In the genomic region with DNA sequence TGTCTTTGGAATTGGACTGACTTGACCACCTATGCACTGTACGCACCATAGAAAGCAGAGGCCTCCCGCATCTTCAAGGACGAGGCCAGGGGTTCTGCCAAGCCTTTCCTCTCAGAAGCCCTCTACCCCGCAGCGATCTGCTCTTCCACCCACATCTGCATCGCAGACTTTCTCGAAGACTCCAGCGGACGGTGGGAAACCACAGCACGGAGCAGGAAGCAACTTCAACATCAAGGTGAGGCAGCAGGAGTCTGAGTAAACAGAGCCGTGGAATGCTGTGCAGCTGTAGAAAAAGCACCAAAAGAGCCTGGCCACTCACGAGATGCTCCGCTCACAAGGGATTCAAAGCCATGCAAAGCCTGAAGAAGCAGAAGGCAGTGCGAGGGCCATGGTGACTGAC, we compare ENCODE assay signal across 18 mouse cellular contexts. TPM values are rescaled to one million over a fixed set of nuclear protein-coding genes. Genes with fewer than 3 reads are reported as not detected.
A peak's percentile ranks its signal among the peaks of the same experiment; 100 is the strongest.
DNase-seq lines count a peak whose midpoint lies in the region; ATAC-seq and TF ChIP-seq lines count a peak whose summit lies in the region.
"Had no signal": no experiment of that assay in that cellular context is flagged by ENCODE, and none has a peak within 500 bp of the region (broad histone marks: within the 10 kb centered on the region; RNA-seq: fewer than 3 reads in every experiment).

No protein-coding gene starts in this region.

- no peak for TF ChIP-seq POLR2A in brain, embryonic 14.5 days (IDR thresholded peaks at IDR 0.05; ENCODE audit: borderline replicate concordance, extremely low read depth, insufficient read depth, insufficient read length, poor library complexity, severe bottlenecking)
- no peak for TF ChIP-seq POLR2A in cerebellum, adult 2 months (IDR thresholded peaks at IDR 0.05; ENCODE audit: borderline replicate concordance, insufficient read depth, low read length)

- 80% methylated on average over 14 of the region's 14 CpGs for WGBS in cerebellum, adult 2 months

- no peak overlapping the region for H3K27ac ChIP-seq in cerebellum, adult 2 months (ENCODE audit: insufficient read depth, low read length)
- H3K27ac ChIP-seq: embryonic facial prominence, embryonic 13.5 days; forebrain, embryonic 12.5 days; heart, adult 2 months; heart, embryonic 15.5 days; hindbrain, embryonic 15.5 days had no signal

- no peak overlapping the region for H3K4me3 ChIP-seq in cerebellum, adult 2 months (replicated peaks; ENCODE audit: insufficient read depth, low read depth, low read length)
- H3K4me3 ChIP-seq: embryonic facial prominence, embryonic 13.5 days; forebrain, embryonic 12.5 days; heart, adult 2 months; heart, embryonic 15.5 days; hindbrain, embryonic 15.5 days had no signal

- TF ChIP-seq CTCF in brain, embryonic 14.5 days (IDR thresholded peaks at IDR 0.05; ENCODE audit: borderline replicate concordance, extremely low read depth, insufficient read depth, insufficient read length) = no peak
- no peak for TF ChIP-seq CTCF in cerebellum, adult 2 months (IDR thresholded peaks at IDR 0.05; ENCODE audit: borderline replicate concordance, insufficient read depth, low read depth, low read length)

- H3K4me1 ChIP-seq in cerebellum, adult 2 months (ENCODE audit: control insufficient read depth, insufficient read depth, low read length) = no peaks in the 10 kb centered on the region
- H3K4me1 ChIP-seq: forebrain, embryonic 12.5 days; heart, embryonic 15.5 days; hindbrain, embryonic 15.5 days had no signal

- DNase-seq in brain, embryonic 14.5 days (ENCODE audit: low read depth) = peak; percentile 17
- peak; percentile 19 for DNase-seq in naive thymus-derived CD4-positive, alpha-beta T cell, adult 2 months (ENCODE audit: low read depth)
- DNase-seq in thymus, postnatal 25 days = peak; percentile 43
- no peak for DNase-seq in cerebellum, adult 2 months
- DNase-seq in layer of hippocampus, postnatal 36 days = no peak
- DNase-seq: adrenal gland, postnatal 14 days; cerebellum, adult 18-20 months; cerebellum, postnatal 25 days; gastrocnemius, postnatal 14 days; heart, adult 2 months; heart, postnatal 14 days had no signal

- ATAC-seq in activated CD4-positive, CD25-positive, alpha-beta regulatory T cell, adult 4 months = no peak
- ATAC-seq: forebrain, embryonic 16.5 days; inflammation-experienced regulatory T-cells, adult 6 months had no signal

- H3K27me3 ChIP-seq in cerebellum, adult 2 months (ENCODE audit: control insufficient read depth, insufficient read depth, low read length) = no peaks in the 10 kb centered on the region
- H3K27me3 ChIP-seq: hindbrain, embryonic 15.5 days had no signal

RNA-seq across cellular contexts. Expression of gene Mrps18a, which starts 18.9 kb away (rescaled TPM):
- polyA plus RNA-seq in brain, embryonic 14.5 days (2012; rRNA removed) = 73.0 and 82.8 TPM in 2 replicates
- 100 to 1,000 TPM; 101 to 132 TPM for polyA plus RNA-seq in activated CD4-positive, CD25-positive, alpha-beta regulatory T cell, adult 4 months (2017; shearing (Covaris generic))
- 131 and 134 TPM in 2 replicates for polyA plus RNA-seq in cerebellum, adult 2 months (2012; rRNA removed)
- 10 to 100 TPM; 81.0 to 83.8 TPM for total RNA-seq in layer of hippocampus, postnatal 36 days (2021)

RNA-seq across cellular contexts. Expression of gene Rsph9, which starts 52.1 kb away (rescaled TPM):
- polyA plus RNA-seq in brain, embryonic 14.5 days (2012; rRNA removed) = 32.5 and 35.7 TPM in 2 replicates
- polyA plus RNA-seq in activated CD4-positive, CD25-positive, alpha-beta regulatory T cell, adult 4 months (2017; shearing (Covaris generic)) = 1 to 10 TPM; 1.5 TPM
- 10.5 and 11.9 TPM in 2 replicates for polyA plus RNA-seq in cerebellum, adult 2 months (2012; rRNA removed)
- 10 to 100 TPM; 25.5 to 25.6 TPM for total RNA-seq in layer of hippocampus, postnatal 36 days (2021)

RNA-seq across cellular contexts. Expression of gene Vegfa, which starts 59.7 kb away (rescaled TPM):
- 168 and 204 TPM in 2 replicates for polyA plus RNA-seq in brain, embryonic 14.5 days (2012; rRNA removed)
- polyA plus RNA-seq in activated CD4-positive, CD25-positive, alpha-beta regulatory T cell, adult 4 months (2017; shearing (Covaris generic)) = not detected
- 195 and 196 TPM in 2 replicates for polyA plus RNA-seq in cerebellum, adult 2 months (2012; rRNA removed)
- total RNA-seq in layer of hippocampus, postnatal 36 days (2021) = 10 to 100 TPM; 68.1 to 99.0 TPM
- polyA plus RNA-seq: inflammation-experienced regulatory T-cells, adult 6 months had no signal

Comparison
In these comparisons a context has a peak if more than half of its experiments do, and no peak if none do; other contexts are left out.
1. DNase-seq: peak in brain, embryonic 14.5 days (single experiment), naive thymus-derived CD4-positive, alpha-beta T cell, adult 2 months (single experiment) and thymus, postnatal 25 days (single experiment); none in cerebellum, adult 2 months (0 of 2) and layer of hippocampus, postnatal 36 days (0 of 2).
2. RNA of gene Vegfa, which starts 59.7 kb away (polyA plus RNA-seq): 195 to 196 TPM in cerebellum, adult 2 months and 168 to 204 TPM in brain, embryonic 14.5 days; not detected in activated CD4-positive, CD25-positive, alpha-beta regulatory T cell, adult 4 months; every median in the first group is over 100 times any median in the second.